Mouse (Mus musculus): Measurements from ENCODE around the gene Exoc3l. TPM values are rescaled to one million over a fixed set of nuclear protein-coding genes. Genes with fewer than 3 reads are reported as not detected.

The Exoc3l gene
- polyA plus RNA-seq, 1 experiment = 28.5 TPM

DNA sequence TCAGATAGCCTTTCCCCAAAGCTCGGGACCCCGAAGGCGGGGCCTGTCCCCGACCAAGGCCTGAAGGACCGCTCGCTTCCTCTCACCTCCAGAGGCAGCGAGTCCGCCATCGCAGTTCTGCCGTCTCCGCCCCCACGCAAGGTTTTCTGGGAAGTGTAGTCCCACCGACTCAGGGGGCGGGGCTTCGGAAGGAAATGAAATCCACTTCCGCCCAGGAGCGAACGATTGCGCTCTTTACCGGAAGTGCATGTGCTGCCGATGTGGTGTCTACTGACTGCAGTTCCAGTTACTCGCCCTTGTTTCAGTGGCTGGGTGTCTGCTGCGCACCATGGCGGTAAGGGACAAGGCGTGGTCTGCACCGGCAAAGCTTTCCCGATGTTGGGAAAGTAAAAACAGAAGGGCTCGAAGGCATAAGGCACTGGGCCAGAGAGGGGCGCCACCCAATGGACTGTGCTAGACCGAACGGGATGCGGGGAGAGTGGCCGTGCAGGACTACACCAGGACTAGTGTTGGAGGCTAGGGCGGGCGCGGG is 30.3 kb upstream of the Exoc3l start, which contains the start of the genes Lrrc29 and Tmem208:
TSS of gene Lrrc29 (minus strand) at position 138 of the 532 bp plus-strand sequence.
TSS of gene Tmem208 (plus strand) at position 214 of the 532 bp plus-strand sequence.
- Histone ChIP-seq H3K27me3 (ENCODE audit: control insufficient read depth, insufficient read depth, low read length) (no peaks in the 10 kb centered on the region), H3K36me3 (ENCODE audit: control insufficient read depth, insufficient read depth, low read length) (no peaks in the 10 kb centered on the region; the same call in 1 of the 2 replicates), H3K4me1 (ENCODE audit: control insufficient read depth, insufficient read depth, low read length) (peaks cover 6% of the 10 kb centered on the region), H3K4me3 (ENCODE audit: control insufficient read depth, low read depth, low read length) (peak within 1 kb of the TSS; percentile 89), H3K27ac (ENCODE audit: control insufficient read depth, insufficient read depth, low read depth, low read length) (peak within 1 kb of the TSS; percentile 91)
- TF ChIP-seq CTCF (IDR thresholded peaks at IDR 0.05; ENCODE audit: control insufficient read depth, insufficient read depth, insufficient replicate concordance, low read depth, low read length) = no peak
- TF ChIP-seq POLR2A (IDR thresholded peaks at IDR 0.05; ENCODE audit: control insufficient read depth, low read depth, low read length) = peak; percentile 96

DNA sequence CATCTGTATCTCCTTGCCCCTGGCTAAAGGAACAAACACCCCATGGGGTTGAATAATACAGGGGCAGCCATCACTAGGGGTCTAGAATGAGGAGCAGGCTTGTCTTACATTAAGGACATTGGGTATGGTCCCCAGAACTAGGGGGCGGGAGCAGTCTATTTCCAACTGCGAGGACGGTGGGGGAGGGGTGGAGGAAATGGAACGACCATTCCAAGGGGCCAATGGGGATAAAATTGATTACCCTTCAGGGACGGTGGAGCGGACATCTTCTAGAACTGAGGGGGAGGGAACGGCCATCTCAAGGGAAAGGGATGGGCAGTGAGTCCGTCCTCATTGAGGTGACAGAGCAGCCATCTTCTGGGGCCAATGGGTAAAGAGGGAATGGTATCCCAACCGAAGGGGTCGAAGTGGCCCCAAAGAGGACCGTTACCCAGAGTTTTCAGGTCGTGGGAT is 29.8 kb upstream of the Exoc3l start:
- no peaks in the 10 kb centered on the region; the same call in 1 of the 2 replicates for H3K36me3 ChIP-seq (ENCODE audit: control insufficient read depth, insufficient read depth, low read length)
- H3K4me3 ChIP-seq (ENCODE audit: control insufficient read depth, low read depth, low read length) = peak overlapping the region; percentile 89
- H3K27me3 ChIP-seq (ENCODE audit: control insufficient read depth, insufficient read depth, low read length) = no peaks in the 10 kb centered on the region
- H3K27ac ChIP-seq (ENCODE audit: control insufficient read depth, insufficient read depth, low read depth, low read length) = peak overlapping the region; percentile 91
- H3K4me1 ChIP-seq (ENCODE audit: control insufficient read depth, insufficient read depth, low read length) = peaks cover 6% of the 10 kb centered on the region
- TF ChIP-seq CTCF (IDR thresholded peaks at IDR 0.05; ENCODE audit: control insufficient read depth, insufficient read depth, insufficient replicate concordance, low read depth, low read length) (no peak), POLR2A (IDR thresholded peaks at IDR 0.05; ENCODE audit: control insufficient read depth, low read depth, low read length) (no peak)

DNA sequence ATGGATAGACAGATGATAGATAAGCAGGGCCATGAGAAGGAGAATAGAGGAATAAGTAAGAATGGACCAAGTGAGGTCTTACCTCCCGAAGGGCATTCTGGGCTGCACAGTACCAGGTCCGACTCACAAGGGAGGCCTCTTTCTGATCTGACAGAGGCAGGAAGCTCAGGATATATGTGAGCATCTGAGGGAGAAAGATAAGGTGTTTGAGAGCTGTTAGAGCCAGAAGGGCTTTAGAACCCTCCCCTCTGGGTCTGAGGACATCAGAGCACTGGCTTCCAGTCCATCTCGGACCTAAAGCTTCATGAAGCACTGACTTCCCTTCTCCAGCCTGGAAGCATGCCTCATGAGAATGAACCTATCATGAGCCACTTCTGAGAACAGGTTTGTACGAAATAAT is 27.3 kb upstream of the Exoc3l start:
- Histone ChIP-seq H3K4me3 (ENCODE audit: control insufficient read depth, low read depth, low read length) (no peak overlapping the region), H3K36me3 (ENCODE audit: control insufficient read depth, insufficient read depth, low read length) (no peaks in the 10 kb centered on the region; the same call in none of the 2 replicates), H3K4me1 (ENCODE audit: control insufficient read depth, insufficient read depth, low read length) (peaks cover 6% of the 10 kb centered on the region), H3K27me3 (ENCODE audit: control insufficient read depth, insufficient read depth, low read length) (no peaks in the 10 kb centered on the region), H3K27ac (ENCODE audit: control insufficient read depth, insufficient read depth, low read depth, low read length) (no peak overlapping the region)
- TF ChIP-seq POLR2A (IDR thresholded peaks at IDR 0.05; ENCODE audit: control insufficient read depth, low read depth, low read length) = no peak
- no peak for TF ChIP-seq CTCF (IDR thresholded peaks at IDR 0.05; ENCODE audit: control insufficient read depth, insufficient read depth, insufficient replicate concordance, low read depth, low read length)

DNA sequence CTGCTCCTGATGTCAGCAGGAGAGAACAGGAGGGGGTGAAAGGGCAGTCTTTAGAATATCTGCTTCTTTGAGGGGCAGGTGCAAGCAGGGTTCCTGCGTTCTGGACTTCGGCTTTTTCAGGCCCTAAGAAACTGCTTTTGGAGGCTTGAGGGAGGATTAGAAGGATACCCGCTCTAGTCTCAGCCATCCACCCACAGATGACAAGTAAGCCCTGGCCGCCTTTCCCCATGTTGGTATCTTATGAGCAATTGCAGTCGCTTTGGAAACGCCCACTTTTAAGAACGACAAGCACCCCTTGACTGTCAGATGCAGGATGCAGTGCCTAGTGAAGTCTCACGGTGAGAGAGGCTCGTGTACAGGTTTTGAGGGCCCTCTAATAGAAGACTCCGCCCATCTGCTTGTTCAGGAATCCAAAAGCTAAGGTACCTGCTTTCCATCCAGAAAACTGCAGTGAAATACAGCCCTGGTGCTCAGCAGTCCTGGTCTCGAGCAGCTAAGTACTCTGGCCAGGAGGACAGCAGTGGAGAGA is 22.8 kb upstream of the Exoc3l start:
- Histone ChIP-seq H3K4me3 (ENCODE audit: control insufficient read depth, low read depth, low read length) (no peak overlapping the region), H3K27me3 (ENCODE audit: control insufficient read depth, insufficient read depth, low read length) (no peaks in the 10 kb centered on the region), H3K36me3 (ENCODE audit: control insufficient read depth, insufficient read depth, low read length) (peaks cover 2% of the 10 kb centered on the region; the same call in 1 of the 2 replicates), H3K27ac (ENCODE audit: control insufficient read depth, insufficient read depth, low read depth, low read length) (no peak overlapping the region), H3K4me1 (ENCODE audit: control insufficient read depth, insufficient read depth, low read length) (no peaks in the 10 kb centered on the region)
- TF ChIP-seq CTCF (IDR thresholded peaks at IDR 0.05; ENCODE audit: control insufficient read depth, insufficient read depth, insufficient replicate concordance, low read depth, low read length) = no peak
- TF ChIP-seq POLR2A (IDR thresholded peaks at IDR 0.05; ENCODE audit: control insufficient read depth, low read depth, low read length) = no peak

DNA sequence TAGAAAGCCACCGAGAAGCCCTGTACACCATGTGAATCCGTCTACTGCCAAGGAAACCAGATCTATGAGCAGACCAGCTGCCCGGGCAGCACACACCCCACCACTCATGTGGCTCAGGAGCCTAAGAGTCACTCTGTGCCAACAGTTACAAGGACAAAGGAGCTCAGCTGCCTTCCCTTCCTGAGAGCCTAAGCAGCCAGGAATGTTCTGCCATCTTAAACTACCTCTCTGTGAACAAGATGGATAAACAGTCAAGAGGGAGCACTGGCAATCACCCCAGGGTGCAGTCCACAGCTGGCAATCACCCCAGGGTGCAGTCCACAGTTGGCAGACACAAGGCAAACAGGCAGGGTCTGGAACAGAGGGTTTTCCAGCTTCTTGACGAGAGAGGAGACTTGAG is 22.0 kb upstream of the Exoc3l start:
- H3K27me3 ChIP-seq (ENCODE audit: control insufficient read depth, insufficient read depth, low read length) = no peaks in the 10 kb centered on the region
- H3K4me1 ChIP-seq (ENCODE audit: control insufficient read depth, insufficient read depth, low read length) = no peaks in the 10 kb centered on the region; the same call in 1 of the 2 replicates
- H3K36me3 ChIP-seq (ENCODE audit: control insufficient read depth, insufficient read depth, low read length) = peaks cover 2% of the 10 kb centered on the region; the same call in 1 of the 2 replicates
- no peak overlapping the region for H3K4me3 ChIP-seq (ENCODE audit: control insufficient read depth, low read depth, low read length)
- H3K27ac ChIP-seq (ENCODE audit: control insufficient read depth, insufficient read depth, low read depth, low read length) = no peak overlapping the region
- TF ChIP-seq CTCF (IDR thresholded peaks at IDR 0.05; ENCODE audit: control insufficient read depth, insufficient read depth, insufficient replicate concordance, low read depth, low read length) (no peak), POLR2A (IDR thresholded peaks at IDR 0.05; ENCODE audit: control insufficient read depth, low read depth, low read length) (no peak)

DNA sequence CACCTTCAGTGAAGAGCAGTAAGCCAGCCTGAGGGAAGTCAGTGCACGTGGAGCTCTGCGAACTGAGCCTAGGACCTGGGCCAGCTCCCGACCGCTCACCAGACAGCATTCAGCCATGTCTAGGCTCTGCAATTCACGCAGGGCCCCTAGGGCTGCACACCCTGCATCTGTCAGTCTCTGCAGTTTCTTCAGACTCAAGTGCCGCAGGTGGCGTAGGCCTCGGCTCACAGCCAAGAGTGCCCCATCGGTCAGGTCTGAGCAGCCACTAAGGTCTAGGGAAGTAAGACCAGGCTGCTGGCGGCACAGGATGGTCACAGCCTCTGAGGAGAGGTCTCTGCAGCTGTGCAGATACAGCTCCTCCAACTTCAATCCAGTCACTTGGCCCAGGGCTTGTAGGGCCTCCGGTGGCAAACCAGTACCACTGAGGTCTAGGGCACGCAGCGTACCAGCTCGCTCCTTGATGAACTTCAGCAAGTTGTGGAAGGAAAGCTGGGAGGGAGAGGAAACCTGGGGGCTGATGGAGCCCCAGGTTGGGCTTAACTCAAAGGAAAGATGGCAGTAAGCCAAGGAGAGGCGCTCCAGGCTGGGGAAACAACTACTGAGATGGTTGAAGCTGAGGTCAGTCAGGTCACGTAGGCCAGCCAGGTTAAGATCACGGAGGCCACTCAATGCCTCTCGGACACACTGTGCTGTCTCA is 19.3 kb upstream of the Exoc3l start:
- no peaks in the 10 kb centered on the region for H3K27me3 ChIP-seq (ENCODE audit: control insufficient read depth, insufficient read depth, low read length)
- no peaks in the 10 kb centered on the region; the same call in 1 of the 2 replicates for H3K4me1 ChIP-seq (ENCODE audit: control insufficient read depth, insufficient read depth, low read length)
- H3K4me3 ChIP-seq (ENCODE audit: control insufficient read depth, low read depth, low read length) = no peak overlapping the region
- no peak overlapping the region for H3K27ac ChIP-seq (ENCODE audit: control insufficient read depth, insufficient read depth, low read depth, low read length)
- TF ChIP-seq POLR2A (IDR thresholded peaks at IDR 0.05; ENCODE audit: control insufficient read depth, low read depth, low read length) (no peak), CTCF (IDR thresholded peaks at IDR 0.05; ENCODE audit: control insufficient read depth, insufficient read depth, insufficient replicate concordance, low read depth, low read length) (no peak)
- H3K36me3 ChIP-seq (ENCODE audit: control insufficient read depth, insufficient read depth, low read length) = peaks cover 2% of the 10 kb centered on the region; the same call in 1 of the 2 replicates
